Mouse (Mus musculus) heart, embryonic 14.5 days (tissue): ENCODE data around the gene Olfr644. TPM values are rescaled to one million over a fixed set of nuclear protein-coding genes. Genes with fewer than 3 reads are reported as not detected.

Experiments
- ATAC-seq: fragments of 200-750 bp; cut with Nextera tagmentation; 2 replicates; pipeline ENCODE4 v1.8.0; 2017; ENCODE audit warnings: low read depth, moderate TSS enrichment; ENCODE audit not compliant: insufficient number of reproducible peaks, insufficient read depth, low FRiP score
- H3K27ac ChIP-seq, 2 experiments: fragments of 200-500 bp in 1 of 2; fragments of 300-500 bp in 1 of 2; sonication (generic) in 1 of 2; replicated peaks in 1 of 2; 2 replicates each; pipeline ENCODE4 v1.5.1; 2012 to 2014; ENCODE audit warnings: low read depth in 2 of 2, low read length in 2 of 2, control low read depth in 1 of 2, mild to moderate bottlenecking in 1 of 2, mixed read lengths in 1 of 2; ENCODE audit not compliant: control insufficient read depth in 1 of 2, insufficient read depth in 1 of 2
- H3K27me3 ChIP-seq: fragments of 300-500 bp; sonication (generic); 2 replicates; pipeline ENCODE4 v1.6.1; 2014; ENCODE audit warnings: mild to moderate bottlenecking, low read length, control low read depth; ENCODE audit not compliant: control insufficient read depth, insufficient read depth
- H3K36me3 ChIP-seq: fragments of 300-500 bp; sonication (generic); 2 replicates; pipeline ENCODE4 v1.6.1; 2014; ENCODE audit warnings: mild to moderate bottlenecking, control low read depth, low read length, mixed read lengths; ENCODE audit not compliant: control insufficient read depth, insufficient read depth
- H3K4me1 ChIP-seq, 2 experiments: fragments of 200-500 bp in 1 of 2; fragments of 300-500 bp in 1 of 2; sonication (generic) in 1 of 2; 2 replicates each; pipeline ENCODE4 v1.6.1; 2012 to 2014; ENCODE audit warnings: low read length in 2 of 2, control low read depth in 1 of 2, mixed read lengths in 1 of 2; ENCODE audit not compliant: control insufficient read depth in 2 of 2, insufficient read depth in 2 of 2
- H3K4me2 ChIP-seq: fragments of 300-500 bp; sonication (generic); 2 replicates; pipeline ENCODE4 v1.6.1; 2014; ENCODE audit warnings: mild to moderate bottlenecking, low read length
- H3K4me3 ChIP-seq, 2 experiments: fragments of 200-500 bp in 1 of 2; fragments of 300-500 bp in 1 of 2; sonication (generic) in 1 of 2; 2 replicates each; pipeline ENCODE4 v1.5.1; 2012 to 2014; ENCODE audit warnings: low read length in 2 of 2, mild to moderate bottlenecking in 2 of 2, control low read depth in 1 of 2, low read depth in 1 of 2, moderate library complexity in 1 of 2; ENCODE audit not compliant: control insufficient read depth in 1 of 2, insufficient read depth in 1 of 2
- H3K9ac ChIP-seq: fragments of 300-500 bp; sonication (generic); 2 replicates; pipeline ENCODE4 v1.6.1; 2014; ENCODE audit warnings: mild to moderate bottlenecking, low read length
- H3K9me3 ChIP-seq: fragments of 300-500 bp; sonication (generic); 2 replicates; pipeline ENCODE4 v1.6.1; 2016; ENCODE audit warnings: low read length, control low read depth; ENCODE audit not compliant: control insufficient read depth
- WGBS: fragments of 180-500 bp; shearing (Covaris S2); extraction: QIAGEN DNeasy Blood & Tissue Kit; methylation state at CpG from one replicate; pipeline ENCODE4 v1.1.7; 2014; 5-methylcytosine and 5-hydroxymethylcytosine counted together
- polyA plus RNA-seq: library from polyadenylated mRNA; unstranded; fragments of >200 nt; fragmentation: Nextera tagmentation; extraction: Ambion mirVana; gene quantifications from 2 replicates; pipeline ENCODE4 v1.2.1, GENCODE M21; 2014

The Olfr644 gene
- not detected in 2 replicates for polyA plus RNA-seq

- Histone ChIP-seq H3K4me2 (no peak within 1 kb of the TSS), H3K27ac (no peak within 1 kb of the TSS), H3K4me1 (no peaks in the 10 kb centered on the region), H3K9me3 (no peaks in the 10 kb centered on the region), H3K9ac (no peak within 1 kb of the TSS), H3K4me3 (no peak within 1 kb of the TSS), H3K27me3 (no peaks in the 10 kb centered on the region), H3K36me3 (no peaks in the 10 kb centered on the region)
- 55% methylated on average over 2 of the region's 2 CpGs for WGBS
- no peak for ATAC-seq
These were observed at the start of gene Olfr644 for GRCm38 (mm10) chr7:104071769-104072168. Gene Olfr644 (minus strand): TSS chr7:104071869.

- H3K9ac ChIP-seq = no peak within 1 kb of the TSS
- ATAC-seq = no peak
- no peaks in the 10 kb centered on the region for H3K27me3 ChIP-seq
- no peak within 1 kb of the TSS for H3K4me2 ChIP-seq
- H3K9me3 ChIP-seq = no peaks in the 10 kb centered on the region
- H3K4me1 ChIP-seq = no peaks in the 10 kb centered on the region
- no peak within 1 kb of the TSS for H3K27ac ChIP-seq
- H3K36me3 ChIP-seq = no peaks in the 10 kb centered on the region
- H3K4me3 ChIP-seq = no peak within 1 kb of the TSS
These were observed 33.0 kb upstream of the Olfr644 start, which contains the start of gene Olfr646 for GRCm38 (mm10) chr7:104104757-104104972. Gene Olfr646 (plus strand): TSS chr7:104104873.

GRCm38 (mm10) chr7:104103913-104104756 lies 32.5 kb upstream of the Olfr644 start:
- 67% methylated on average over 4 of the region's 4 CpGs for WGBS
- no peak for ATAC-seq

GRCm38 (mm10) chr7:104085365-104085764 lies 13.7 kb upstream of the Olfr644 start, which contains the start of gene Olfr645:
Gene Olfr645 (minus strand): TSS chr7:104085465.
- no peak within 1 kb of the TSS for H3K27ac ChIP-seq
- H3K4me2 ChIP-seq = no peak within 1 kb of the TSS
- H3K27me3 ChIP-seq = no peaks in the 10 kb centered on the region
- 0 out of 2 replicates have a peak, but pooled peaks cover 3% of the 10 kb centered on the region for H3K9me3 ChIP-seq
- no peak within 1 kb of the TSS for H3K4me3 ChIP-seq
- no peaks in the 10 kb centered on the region for H3K36me3 ChIP-seq
- no peak within 1 kb of the TSS for H3K9ac ChIP-seq
- no peaks in the 10 kb centered on the region for H3K4me1 ChIP-seq
- no peak for ATAC-seq
- 57% methylated on average over 1 of the region's 1 CpGs for WGBS

More at GRCm38 (mm10) chr7:104103913-104104756, 32.5 kb upstream of the Olfr644 start:
- H3K4me2 ChIP-seq = no peak overlapping the region
- H3K27me3 ChIP-seq = no peaks in the 10 kb centered on the region
- no peaks in the 10 kb centered on the region for H3K4me1 ChIP-seq
- no peaks in the 10 kb centered on the region for H3K36me3 ChIP-seq
- no peak overlapping the region for H3K9ac ChIP-seq
- H3K4me3 ChIP-seq = no peak overlapping the region
- no peaks in the 10 kb centered on the region for H3K9me3 ChIP-seq
- no peak overlapping the region for H3K27ac ChIP-seq

GRCm38 (mm10) chr7:104061345-104061744 lies 10.3 kb downstream of the Olfr644 start, which contains the start of gene 4930516K23Rik:
Gene 4930516K23Rik (minus strand): TSS chr7:104061445.
- WGBS = 42% methylated on average over 2 of the region's 2 CpGs
- no peak within 1 kb of the TSS for H3K4me2 ChIP-seq
- no peak within 1 kb of the TSS for H3K27ac ChIP-seq
- H3K36me3 ChIP-seq = no peaks in the 10 kb centered on the region
- H3K9ac ChIP-seq = no peak within 1 kb of the TSS
- H3K27me3 ChIP-seq = no peaks in the 10 kb centered on the region
- no peak within 1 kb of the TSS for H3K4me3 ChIP-seq
- H3K9me3 ChIP-seq = no peaks in the 10 kb centered on the region
- no peak for ATAC-seq
- H3K4me1 ChIP-seq = no peaks in the 10 kb centered on the region

GRCm38 (mm10) chr7:104059215-104059614 lies 12.5 kb downstream of the Olfr644 start:
- Histone ChIP-seq H3K27me3 (no peaks in the 10 kb centered on the region), H3K4me3 (no peak overlapping the region), H3K36me3 (no peaks in the 10 kb centered on the region), H3K9ac (no peak overlapping the region), H3K4me2 (no peak overlapping the region), H3K9me3 (no peaks in the 10 kb centered on the region), H3K4me1 (no peaks in the 10 kb centered on the region), H3K27ac (no peak overlapping the region)
- ATAC-seq = no peak
- 73% methylated on average over 1 of the region's 1 CpGs for WGBS

GRCm38 (mm10) chr7:104052566-104052965 lies 19.1 kb downstream of the Olfr644 start, which contains the start of gene Olfr642:
Gene Olfr642 (minus strand): TSS chr7:104052666.
- Histone ChIP-seq H3K4me2 (no peak within 1 kb of the TSS), H3K9ac (no peak within 1 kb of the TSS), H3K9me3 (no peaks in the 10 kb centered on the region), H3K4me3 (no peak within 1 kb of the TSS), H3K27me3 (no peaks in the 10 kb centered on the region), H3K36me3 (no peaks in the 10 kb centered on the region), H3K27ac (no peak within 1 kb of the TSS), H3K4me1 (no peaks in the 10 kb centered on the region)
- 59% methylated on average over 1 of the region's 1 CpGs for WGBS
- ATAC-seq = no peak

- no peak overlapping the region for H3K4me2 ChIP-seq
- ATAC-seq = no peak
- H3K4me1 ChIP-seq = no peaks in the 10 kb centered on the region
- no peak overlapping the region for H3K4me3 ChIP-seq
- no peaks in the 10 kb centered on the region for H3K27me3 ChIP-seq
- H3K9me3 ChIP-seq = no peaks in the 10 kb centered on the region
- no peak overlapping the region for H3K9ac ChIP-seq
- no peaks in the 10 kb centered on the region for H3K36me3 ChIP-seq
- 82% methylated on average over 4 of the region's 4 CpGs for WGBS
- H3K27ac ChIP-seq = no peak overlapping the region
These were observed 20.9 kb downstream of the Olfr644 start for GRCm38 (mm10) chr7:104050745-104051144.
